Mouse (Mus musculus) kidney, postnatal 25 days (tissue): ENCODE data around the gene Ing3.

Source experiments
- DNase-seq, 2 experiments: peaks; one replicate each; pipeline ENCODE4 v3.0.0; 2021; ENCODE audit warnings: mixed read lengths in 2 of 2

The Ing3 gene

DNA sequence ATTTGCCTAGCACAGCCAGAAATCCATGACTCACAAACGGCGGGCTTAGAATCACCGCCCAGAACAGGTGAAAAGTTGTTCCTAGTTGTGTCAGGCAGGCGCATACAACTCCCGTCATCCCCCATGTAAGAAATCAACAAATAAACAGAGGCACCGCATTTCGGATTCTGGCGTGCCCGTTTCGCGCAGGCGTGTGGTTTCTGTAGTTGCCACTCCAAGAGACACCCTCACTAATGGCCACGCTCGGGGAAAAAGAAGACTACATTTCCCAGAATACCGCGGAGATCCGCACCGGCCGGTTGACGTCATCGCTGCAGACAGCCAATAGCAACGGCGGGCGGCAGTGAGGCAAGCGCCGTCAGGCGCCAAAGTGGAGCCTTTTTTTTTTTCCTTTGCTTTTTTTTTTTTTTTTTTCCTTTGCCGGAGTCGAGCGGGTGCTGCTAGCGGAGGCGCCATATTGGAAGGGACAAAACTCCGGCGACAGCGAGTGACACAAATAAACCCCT is at the start of gene Ing3:
TSS of gene Ing3 (plus strand) at position 346 of the 506 bp plus-strand sequence.
- DNase-seq: peak; percentile 98 to 100

DNA sequence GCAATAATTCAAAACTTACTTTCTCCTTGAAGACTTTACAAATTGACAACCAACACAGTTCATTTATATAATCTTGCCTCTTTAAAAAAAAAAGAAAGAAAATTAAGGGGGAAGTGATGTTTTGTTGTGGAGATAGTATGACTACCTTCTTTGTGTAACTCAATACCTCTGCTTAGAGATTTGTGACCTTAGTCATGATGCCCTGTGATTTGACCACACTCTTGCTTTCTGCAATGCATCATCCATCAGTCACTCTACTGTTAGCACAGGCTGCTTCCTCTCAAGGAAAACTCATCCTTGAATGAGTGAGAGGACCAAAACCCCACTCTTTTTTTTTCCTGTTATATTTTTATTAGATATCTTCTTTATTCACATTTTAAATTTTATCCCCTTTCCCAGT is 39.7 kb upstream of the Ing3 start:
- DNase-seq: no peak

DNA sequence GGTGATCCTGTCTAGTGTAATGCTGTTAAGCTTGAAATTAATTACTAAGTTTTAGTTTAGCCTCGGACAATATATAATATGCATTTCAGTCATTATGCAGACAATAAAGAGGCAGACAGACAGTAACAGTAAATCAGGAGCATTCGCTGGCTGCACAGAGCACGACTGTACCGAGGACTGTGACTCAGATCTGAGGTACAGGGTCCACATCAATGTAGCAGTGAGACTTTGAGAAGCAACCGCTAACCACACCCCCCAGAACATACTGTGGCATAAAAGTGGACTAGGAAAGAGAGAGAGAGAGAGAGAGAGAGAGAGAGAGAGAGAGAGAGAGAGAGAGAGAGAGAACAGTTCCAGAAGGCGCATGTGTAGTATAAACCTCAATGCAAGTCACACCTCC is 38.6 kb upstream of the Ing3 start:
- no peak for DNase-seq

DNA sequence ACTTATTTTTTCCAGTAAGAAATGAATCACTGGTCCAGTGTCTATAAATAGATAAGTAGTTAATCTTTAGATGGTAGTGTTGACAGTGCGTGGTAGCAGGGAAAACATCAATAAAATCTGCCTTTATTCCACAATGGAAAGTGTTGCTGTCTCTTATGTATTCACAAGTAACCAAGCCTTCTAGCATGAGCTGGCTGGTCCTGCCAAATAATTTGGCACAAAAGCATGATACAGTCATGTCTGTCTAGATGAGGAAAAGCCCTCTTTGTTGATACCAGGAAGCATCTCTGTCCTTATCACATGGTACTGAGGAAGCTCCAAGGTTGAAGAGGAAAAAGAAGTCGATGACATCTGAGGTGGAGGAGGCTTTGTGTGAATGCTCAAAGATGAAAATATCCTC is 32.8 kb upstream of the Ing3 start:
- peak; percentile 4 to 39 for DNase-seq

DNA sequence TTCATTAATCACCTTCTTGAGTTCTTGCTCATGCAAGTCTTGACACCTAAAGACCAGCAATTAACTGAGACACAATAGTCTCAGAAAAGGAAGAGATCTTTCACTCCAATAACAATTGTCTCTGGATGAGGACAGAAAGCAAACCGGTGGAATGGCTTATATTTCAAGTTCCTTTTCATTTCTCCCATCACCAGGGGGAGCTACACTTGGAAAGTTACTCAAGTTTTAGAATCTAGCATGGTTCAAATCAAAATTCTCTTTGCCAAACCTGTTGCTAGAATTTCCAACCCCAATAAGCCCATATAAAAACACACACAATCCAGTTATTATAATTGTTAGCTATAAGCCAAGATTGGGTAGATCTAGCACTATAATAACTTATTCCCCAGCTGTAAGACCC is 25.2 kb upstream of the Ing3 start:
- DNase-seq: peak in 1 of 2 experiments; percentile 7

DNA sequence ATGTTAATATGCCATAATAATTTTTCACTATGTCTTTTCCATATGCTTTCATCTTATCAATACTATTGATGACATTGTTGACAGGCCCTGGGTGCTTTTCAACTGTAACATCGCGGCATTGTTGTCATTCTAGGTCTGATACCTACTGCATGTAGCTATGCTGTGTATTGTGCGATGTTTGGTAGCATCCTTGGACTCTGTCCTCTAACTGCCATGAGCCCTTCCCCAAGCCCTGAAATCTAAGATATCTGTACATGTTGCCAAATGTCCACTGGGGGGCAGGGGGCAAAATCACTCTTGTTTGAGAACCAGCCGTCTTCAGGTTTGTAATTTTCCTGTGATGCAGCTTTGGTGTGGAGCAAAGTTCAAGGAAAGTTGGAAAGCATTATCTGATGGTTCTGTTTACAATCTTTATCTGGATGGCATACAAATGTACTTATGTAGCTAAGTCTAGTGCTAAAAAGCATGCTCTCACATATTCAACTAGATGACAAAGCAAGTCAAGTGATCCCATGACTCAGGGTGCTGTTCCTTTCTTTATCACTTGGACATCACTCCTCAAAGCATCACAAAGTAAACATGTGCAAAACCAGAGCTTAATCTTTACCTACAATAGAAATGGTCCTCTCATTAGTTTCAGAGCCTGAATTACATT is 11.3 kb upstream of the Ing3 start:
- DNase-seq: no peak

DNA sequence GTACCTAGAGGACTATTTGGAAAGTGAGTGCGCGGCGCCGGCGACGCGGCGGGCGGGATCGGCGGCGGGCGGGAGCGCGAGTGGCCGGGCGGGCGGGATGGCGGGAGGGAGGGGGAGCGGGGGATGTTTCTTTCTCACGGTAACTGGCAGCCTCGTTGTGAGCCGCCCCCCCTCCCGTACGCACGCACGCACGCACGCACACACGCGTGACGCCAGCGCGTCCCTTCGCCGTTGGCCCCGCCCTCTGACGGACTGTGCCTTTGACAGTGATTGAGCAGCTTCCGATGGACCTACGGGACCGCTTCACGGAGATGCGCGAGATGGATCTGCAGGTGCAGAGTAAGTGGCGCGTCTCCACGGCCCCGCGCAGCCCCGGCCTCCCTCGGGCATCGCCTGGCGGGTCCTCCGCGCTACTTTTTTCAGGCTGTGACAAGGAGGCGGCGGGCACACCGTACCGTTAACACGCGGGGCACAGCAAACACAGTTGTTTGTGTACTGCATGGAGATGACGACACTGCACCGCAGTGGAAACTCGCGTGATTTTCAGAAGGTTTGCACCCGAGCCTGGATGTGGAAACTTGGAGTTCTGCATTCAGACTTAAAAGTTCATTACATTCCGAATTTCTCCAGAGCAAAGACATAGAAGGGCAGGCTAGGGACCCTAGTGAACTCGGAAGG is 539 bp downstream of the Ing3 start:
- peak; percentile 99 for DNase-seq

DNA sequence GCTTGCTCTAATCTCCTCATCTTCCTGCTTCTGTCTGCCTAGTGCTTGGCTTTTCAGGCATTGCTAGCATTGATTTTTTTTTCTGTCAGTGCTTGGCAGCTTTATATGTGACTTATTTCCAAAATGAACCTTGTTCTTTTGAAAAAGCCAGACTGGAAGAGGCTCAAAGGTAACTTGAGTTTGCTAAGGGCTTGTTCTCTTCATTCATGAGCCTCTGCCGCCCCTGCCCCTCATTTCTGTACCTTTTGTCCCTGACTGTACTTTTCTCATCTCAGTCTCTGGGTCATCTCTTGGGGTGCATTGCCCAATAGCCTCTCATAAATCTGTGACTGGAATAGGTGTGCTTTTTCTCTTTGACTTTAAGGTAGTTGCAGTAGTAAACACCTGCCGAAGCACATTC is 1.3 kb downstream of the Ing3 start:
- peak; percentile 16 to 54 for DNase-seq

DNA sequence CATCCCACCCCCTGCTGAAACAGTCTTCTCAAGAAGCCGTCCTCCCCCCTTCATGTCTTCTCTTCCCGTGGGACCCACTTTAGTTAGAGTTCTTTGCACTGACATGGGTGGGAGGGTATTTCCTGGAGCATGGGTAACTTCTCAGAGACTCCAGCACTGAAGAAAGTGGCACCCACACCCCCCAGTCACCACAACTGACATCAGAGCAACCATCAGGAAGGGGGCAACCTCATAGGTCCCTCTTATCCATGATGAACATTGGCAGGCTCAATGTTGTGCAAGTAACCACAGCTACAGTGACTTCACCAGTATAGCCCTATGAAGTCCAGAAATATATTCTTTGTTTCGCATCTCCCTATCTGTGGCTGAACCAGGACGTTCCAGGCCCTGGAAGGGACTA is 6.1 kb downstream of the Ing3 start:
- no peak for DNase-seq

DNA sequence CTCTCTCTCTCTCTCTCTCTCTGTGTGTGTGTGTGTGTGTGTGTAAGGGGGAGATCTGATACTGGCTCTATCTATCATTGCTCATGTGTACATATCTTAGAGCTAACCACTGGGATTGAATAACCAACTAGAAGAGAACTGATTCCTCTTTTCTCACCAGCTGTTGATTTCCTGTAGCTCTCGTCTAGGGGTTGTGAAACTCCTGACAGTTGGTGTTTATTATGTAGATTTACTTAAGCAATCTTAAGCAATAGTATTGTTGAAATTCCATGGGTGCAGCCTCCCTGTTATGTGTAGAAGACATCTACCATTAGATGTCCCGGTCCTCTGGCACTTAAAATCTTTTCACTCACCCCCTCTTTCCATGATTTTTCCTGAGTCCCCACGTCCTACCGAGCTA is 9.6 kb downstream of the Ing3 start:
- DNase-seq: no peak

DNA sequence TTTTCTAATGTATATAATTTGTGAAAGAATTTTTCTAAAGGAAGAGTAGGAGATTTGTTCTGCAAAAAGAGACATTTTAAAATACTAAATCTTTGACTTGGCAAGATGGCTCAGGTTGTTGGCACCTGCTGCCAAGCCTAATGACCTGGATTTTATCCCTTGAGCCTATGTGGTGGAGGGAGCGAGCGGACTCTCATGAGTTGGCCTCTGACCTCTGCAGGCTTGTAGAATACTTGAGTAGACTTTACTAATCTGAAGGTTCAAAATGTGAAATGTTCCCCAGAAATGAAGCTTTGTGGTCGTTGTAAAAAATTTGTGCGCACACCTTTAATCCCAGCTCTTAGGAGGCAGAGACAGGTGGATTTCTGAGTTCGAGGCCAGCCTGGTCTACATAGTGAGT is 10.5 kb downstream of the Ing3 start:
- peak; percentile 27 to 51 for DNase-seq

DNA sequence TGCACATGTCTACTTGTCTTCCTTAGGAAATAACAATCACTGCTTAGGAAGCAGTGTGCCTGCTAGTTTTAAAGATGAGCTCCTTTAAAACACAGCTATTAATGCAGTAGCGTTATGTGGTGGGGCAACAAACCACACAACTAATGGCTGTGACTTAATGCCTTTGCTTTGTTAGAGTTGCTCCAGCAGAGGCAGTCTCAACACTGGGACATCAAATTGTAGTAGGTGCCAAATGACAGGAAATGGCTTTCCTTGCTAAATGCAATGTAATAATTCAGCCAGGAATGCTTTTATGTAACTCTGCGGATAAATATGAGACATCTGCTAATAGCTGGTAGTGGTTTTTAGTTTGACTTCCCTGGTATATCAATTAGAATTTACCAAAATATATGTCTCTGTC is 28.2 kb downstream of the Ing3 start:
- no peak for DNase-seq

DNA sequence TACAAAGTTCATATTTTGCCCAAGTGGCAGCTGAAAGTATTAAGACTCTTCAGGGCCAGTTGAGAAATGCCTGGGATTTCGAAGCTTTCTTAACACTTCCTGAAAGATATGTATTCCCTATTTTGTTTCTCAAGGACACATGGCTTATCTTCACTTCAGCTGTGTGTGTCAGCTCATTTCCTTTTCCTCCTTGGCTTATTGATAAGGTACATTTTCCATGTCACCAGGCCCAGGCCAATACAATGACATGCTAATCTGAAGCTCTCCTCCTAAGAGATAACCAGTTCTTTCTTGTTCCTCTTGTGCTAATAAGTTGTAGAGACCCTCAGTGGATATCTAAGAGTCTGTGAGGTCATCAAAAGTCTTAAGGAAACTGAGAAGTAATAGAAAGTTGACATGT is 31.7 kb downstream of the Ing3 start:
- no peak for DNase-seq

DNA sequence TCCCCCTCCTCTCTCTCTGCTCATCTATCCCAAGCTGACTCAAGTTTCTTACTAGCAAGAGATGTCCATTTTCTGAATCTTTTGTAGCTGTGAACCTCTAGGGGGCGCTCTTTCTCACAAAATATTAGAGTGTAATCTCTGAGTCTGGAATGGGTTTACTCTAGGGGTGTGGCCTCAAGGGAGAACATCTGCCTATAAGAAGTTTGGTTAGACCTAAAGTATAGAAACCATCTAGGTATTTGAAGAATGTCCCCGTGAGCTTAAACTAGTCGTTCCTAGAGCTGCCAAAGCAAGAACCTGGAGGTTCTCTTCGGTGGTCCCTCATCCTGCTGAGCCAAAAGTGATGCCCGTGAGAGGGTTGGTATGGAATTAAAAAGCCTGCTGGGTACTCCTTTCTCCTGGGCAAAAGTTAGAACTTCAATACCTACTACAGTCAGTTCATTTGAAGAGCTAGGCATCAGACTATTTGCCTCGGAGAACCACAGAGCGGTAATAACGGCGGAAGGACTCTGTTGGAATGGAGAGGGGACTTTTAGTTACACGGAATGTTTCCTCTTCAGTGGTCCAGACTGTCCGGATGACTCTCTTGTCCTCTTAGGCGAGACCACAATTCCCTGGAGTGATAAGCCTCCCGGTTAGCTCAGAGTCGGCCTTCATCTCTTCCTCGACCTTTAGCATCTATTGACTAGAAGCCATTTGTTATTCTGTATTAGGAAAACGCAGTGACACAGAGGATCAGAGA is 35.8 kb downstream of the Ing3 start:
- peak; percentile 47 to 80 for DNase-seq

DNA sequence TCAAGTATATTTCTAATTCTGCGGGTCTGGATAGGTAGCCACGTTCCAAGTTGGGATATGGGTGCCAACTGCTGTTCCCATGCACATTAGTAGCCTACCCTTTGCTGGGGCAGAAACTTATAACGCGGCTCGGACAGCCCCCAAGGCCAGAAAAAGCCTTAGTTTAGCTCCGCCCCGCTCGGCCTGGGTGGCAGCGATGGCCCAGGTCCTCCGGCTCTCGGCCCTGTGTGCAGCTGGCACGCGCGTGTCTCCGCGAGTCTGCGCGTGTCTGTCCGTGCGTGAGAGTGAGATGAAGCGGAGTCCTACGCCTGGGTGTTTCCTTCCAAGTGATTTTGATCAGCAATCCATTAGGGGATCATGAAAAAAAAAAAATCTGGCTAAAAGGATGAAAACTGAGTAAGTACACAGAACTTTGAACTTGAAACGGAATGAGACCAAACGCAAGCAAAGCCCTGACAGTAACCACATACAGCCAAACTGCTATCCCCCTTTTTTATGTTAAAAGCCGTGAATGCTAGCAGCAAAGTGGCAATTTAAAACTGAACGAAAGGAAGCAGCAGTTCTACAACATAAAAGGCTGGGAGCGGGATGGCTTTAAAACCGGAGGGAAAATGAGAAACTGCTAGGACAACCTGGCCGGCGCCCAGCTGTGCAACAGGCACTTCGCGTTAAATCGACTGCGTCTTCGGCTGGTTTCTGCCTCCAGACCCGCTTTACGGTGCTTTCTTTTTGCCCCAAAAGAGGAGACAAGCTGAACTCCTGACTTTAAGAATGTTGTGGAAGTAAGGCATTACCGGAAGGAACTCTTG is 36.6 kb downstream of the Ing3 start, which contains the start of gene Cped1:
TSS of gene Cped1 (plus strand) at position 185 of the 809 bp plus-strand sequence.
- DNase-seq: peak; percentile 71 to 80

DNA sequence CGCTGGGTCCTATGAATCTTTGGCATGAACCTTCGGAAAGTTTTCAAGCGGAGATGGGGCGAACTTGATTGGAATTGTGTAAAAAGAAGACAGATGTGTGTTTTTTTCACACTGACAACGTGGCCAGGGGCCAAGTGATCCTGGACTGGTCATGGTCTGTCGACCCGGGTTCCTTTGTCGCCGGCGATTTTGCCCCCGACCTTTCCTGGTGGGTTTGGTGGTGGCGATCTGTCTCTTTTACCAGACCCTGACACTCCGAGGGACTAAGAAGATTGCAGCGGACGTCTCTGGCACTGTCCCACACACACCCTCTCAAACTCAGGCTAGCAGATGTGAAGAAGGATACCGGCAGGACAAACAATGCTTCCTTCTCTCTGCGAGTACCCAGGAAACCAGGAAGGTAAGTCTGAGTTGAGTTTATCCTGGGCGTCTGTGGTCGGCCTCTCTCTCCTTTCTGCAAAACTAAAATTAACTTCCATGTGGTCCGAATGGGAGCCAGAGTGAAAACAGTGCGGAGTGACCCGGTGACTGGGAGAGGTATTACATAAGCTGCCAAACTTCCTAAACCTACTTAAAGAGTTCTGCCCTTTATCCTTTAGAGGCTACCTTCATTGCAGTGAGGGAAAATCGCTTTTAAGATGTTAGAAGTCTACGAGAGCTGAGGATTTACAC is 37.4 kb downstream of the Ing3 start:
- DNase-seq: peak; percentile 60 to 70

DNA sequence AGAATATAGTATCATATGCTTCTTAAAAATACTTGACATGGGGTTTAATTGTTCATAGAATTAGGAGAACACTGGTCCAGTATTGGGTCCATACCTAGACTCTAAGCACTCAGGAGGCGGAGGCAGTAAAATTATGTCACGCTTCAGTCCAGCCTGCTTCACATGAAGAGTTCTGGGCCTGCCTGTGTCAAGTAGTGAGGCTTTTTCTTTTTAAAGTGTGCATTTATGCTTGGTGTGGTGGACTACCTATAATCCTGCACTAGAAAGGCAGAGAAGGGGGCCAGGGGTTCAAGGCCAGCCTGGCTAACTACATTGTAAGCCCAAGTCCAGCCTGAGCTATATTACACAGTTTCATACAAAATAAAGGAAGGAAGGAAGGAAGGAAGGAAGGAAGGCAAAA is 38.2 kb downstream of the Ing3 start:
- DNase-seq: no peak

DNA sequence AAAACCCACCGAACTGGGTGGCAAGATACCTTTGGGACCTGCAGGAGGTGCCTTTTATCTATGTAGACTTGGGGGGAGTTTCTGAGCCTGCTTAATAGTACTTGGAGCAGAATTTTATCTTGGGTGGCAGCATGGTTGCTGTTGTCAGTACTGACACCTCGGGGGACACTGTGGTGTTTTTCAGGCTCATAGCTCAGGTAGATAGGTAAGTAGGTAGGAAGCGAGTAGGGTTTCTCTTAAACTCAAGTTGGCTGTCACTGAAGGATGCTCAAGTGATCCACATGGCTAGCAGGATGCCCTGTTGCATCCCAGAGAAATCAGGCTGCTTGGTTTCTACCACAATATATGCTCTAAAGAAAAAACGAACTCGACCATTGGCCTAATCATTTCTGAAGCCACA is 38.9 kb downstream of the Ing3 start:
- DNase-seq: no peak

DNA sequence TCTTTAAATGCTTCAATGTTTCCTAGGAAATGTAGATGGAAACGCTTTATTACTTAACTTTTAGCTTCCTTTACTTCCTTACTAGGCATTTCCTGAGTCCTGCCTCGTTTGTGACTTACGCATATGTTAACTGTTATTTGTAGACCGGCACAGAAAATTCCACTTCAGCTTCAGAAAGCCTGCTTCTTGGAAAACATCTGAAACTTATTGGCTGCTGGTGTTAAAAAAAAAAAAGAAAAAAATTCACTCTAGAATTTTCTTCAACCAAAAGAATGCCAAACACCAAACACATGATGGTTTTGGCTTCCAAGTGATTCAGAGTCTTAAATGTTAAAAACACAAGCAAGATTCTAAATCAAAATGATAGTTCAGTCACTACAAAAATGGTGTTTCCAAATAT is 39.7 kb downstream of the Ing3 start:
- DNase-seq: no peak

DNA sequence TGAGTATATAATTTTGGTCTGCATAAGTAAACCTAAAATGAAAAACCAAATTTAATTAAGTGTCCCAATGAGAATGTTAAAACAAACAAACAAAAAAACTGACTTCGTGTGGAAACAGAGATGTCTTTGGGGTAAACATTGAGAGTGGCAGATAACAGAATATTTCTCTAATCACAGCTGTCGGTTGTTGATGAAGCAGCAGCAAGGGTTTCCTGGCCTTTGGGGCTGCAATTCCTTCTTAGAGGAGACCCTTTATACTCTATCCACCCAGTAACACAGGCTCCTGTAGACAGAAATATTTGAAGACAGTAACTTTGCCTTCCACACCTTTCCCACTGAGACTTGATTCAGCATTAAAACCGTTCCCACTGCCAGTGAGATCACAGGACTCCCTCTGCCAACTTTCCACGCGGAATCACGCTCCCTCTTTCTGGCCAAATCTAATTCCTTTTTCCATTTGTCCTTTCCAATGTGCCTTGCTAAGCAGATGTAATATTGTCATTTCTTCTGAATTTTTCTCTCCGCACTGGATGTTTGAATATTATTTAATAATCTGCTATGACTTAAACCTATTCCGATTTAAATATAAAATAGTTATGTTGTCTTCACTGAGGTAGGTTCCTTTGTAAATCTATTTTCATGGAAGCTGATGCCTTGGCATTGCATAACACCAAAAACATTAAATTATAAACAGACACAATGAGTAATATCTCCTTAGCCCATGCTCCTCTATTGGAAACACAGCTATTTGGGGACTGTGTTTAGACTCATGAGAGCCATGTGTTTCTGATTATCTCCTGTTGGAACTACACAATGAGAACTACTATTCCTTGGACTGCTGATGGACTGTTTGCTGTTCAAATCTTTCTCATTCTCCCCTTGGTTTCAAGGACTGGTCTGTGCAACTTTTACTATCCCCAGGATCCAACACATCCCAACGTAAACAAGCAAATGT is 41.1 kb downstream of the Ing3 start:
- no peak for DNase-seq

DNA sequence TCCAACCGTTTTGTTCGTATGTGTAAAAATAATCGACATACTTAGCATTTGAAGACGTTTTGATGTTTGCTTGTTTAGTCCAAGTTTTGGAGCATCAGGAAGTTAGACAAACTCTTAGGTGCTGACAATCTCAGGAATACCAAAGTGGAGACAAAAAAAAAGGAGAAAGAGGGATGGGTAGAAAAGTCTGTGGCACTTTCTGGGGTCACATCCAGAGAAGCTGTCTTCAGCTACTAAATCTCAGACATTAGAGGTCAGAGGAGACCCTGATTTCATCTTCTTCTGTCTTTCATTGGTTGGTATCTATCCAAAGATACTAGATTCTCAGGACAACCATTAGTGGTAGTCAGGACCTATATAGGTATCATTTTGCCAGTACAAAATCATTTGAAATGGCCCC is 41.8 kb downstream of the Ing3 start:
- DNase-seq: no peak
